Mouse (Mus musculus) midbrain, postnatal 0 days (tissue): ENCODE data around the gene Caml. TPM values are rescaled to one million over a fixed set of nuclear protein-coding genes. Genes with fewer than 3 reads are reported as not detected.
"Not testable (repeated sequence)": the region's sequence is repeated elsewhere in the genome, so short reads cannot be mapped to it uniquely, and the experiment has no call there.

ENCODE experiments used
- ATAC-seq: fragments of 200-750 bp; cut with Nextera tagmentation; 2 replicates; pipeline ENCODE4 v1.8.0; 2017; ENCODE audit warnings: moderate number of reproducible peaks, mild to moderate bottlenecking, moderate TSS enrichment, moderate library complexity; ENCODE audit not compliant: low FRiP score
- DNase-seq: peaks from one replicate; pipeline ENCODE4 v3.0.0-alpha.2; 2015; ENCODE audit warnings: low spot score
- H3K27ac ChIP-seq: fragments of 300-500 bp; sonication (generic); 2 replicates; pipeline ENCODE4 v1.5.1; 2014; ENCODE audit warnings: low read depth, mild to moderate bottlenecking, low read length, mixed read lengths
- H3K27me3 ChIP-seq: fragments of 300-500 bp; sonication (generic); 2 replicates; pipeline ENCODE4 v1.6.1; 2014; ENCODE audit warnings: low read length, control low read depth, mixed read lengths; ENCODE audit not compliant: insufficient read depth
- H3K36me3 ChIP-seq: fragments of 300-500 bp; sonication (generic); 2 replicates; pipeline ENCODE4 v1.6.1; 2014; ENCODE audit warnings: low read length, control low read depth, mixed read lengths; ENCODE audit not compliant: insufficient read depth
- H3K4me1 ChIP-seq: fragments of 300-500 bp; sonication (generic); 2 replicates; pipeline ENCODE4 v1.6.1; 2014; ENCODE audit warnings: mild to moderate bottlenecking, control low read depth, antibody characterized with exemption, low read length, mixed read lengths; ENCODE audit not compliant: insufficient read depth
- H3K4me2 ChIP-seq: fragments of 300-500 bp; sonication (generic); 2 replicates; pipeline ENCODE4 v1.6.1; 2014; ENCODE audit warnings: low read depth, mild to moderate bottlenecking, low read length, mixed read lengths; ENCODE audit not compliant: poor library complexity, severe bottlenecking
- H3K4me3 ChIP-seq: fragments of 300-500 bp; sonication (generic); 2 replicates; pipeline ENCODE4 v1.5.1; 2014; ENCODE audit warnings: low read depth, mild to moderate bottlenecking, low read length, moderate library complexity
- H3K9ac ChIP-seq: fragments of 300-500 bp; sonication (generic); replicated peaks from 2 replicates; pipeline ENCODE4 v1.6.1; 2014; ENCODE audit warnings: mild to moderate bottlenecking, low read length, moderate library complexity, mixed read lengths; ENCODE audit not compliant: poor library complexity, severe bottlenecking
- H3K9me3 ChIP-seq: fragments of 300-500 bp; sonication (generic); 2 replicates; pipeline ENCODE4 v1.6.1; 2016; ENCODE audit warnings: low read length, control low read depth
- CTCF ChIP-seq: IDR thresholded peaks from 2 replicates; pipeline ENCODE4 v1.5.1; 2016; ENCODE audit warnings: antibody characterized with exemption, mild to moderate bottlenecking
- WGBS: fragments of 180-500 bp; shearing (Covaris S2); extraction: QIAGEN DNeasy Blood & Tissue Kit; methylation state at CpG from one replicate; pipeline ENCODE4 v1.1.7; 2014; 5-methylcytosine and 5-hydroxymethylcytosine counted together
- polyA plus RNA-seq: library from polyadenylated mRNA; unstranded; fragments of >200 nt; fragmentation: Nextera tagmentation; extraction: Ambion mirVana; gene quantifications from 2 replicates; pipeline ENCODE4 v1.2.1, GENCODE M21; 2015
- total RNA-seq: library from RNA; depleted of rRNA; stranded (reverse); fragments of >200 nt; gene quantifications from 2 replicates; pipeline ENCODE4 v1.2.3, GENCODE M21; 2014

Gene Caml
- total and polyA plus RNA-seq, 2 experiments from 2014 or later, result 90.6 to 113 TPM

GRCm38 (mm10) chr13:55634639-55635127, 11.9 kb downstream of the Caml start, which contains the start of gene Ddx46:
Gene Ddx46, plus strand, starts transcription at chr13:55635027.
- Histone ChIP-seq H3K9me3 (no peaks in the 10 kb centered on the region), H3K9ac (peak within 1 kb of the TSS; percentile 93), H3K27me3 (no peaks in the 10 kb centered on the region), H3K4me2 (peak within 1 kb of the TSS; percentile 74), H3K27ac (peak within 1 kb of the TSS; percentile 78), H3K36me3 (peaks cover 21% of the 10 kb centered on the region), H3K4me3 (peak within 1 kb of the TSS; percentile 98), H3K4me1 (peaks cover 6% of the 10 kb centered on the region; the same call in 1 of the 2 replicates)
- 5% methylated on average over 30 of the region's 30 CpGs for WGBS
- ATAC-seq, result peak; percentile 90
- DNase-seq, result peak; percentile 93
- TF ChIP-seq CTCF, result peak; percentile 89

GRCm38 (mm10) chr13:55635146-55635571, 12.4 kb downstream of the Caml start:
- under 1% methylated on average over 37 of the region's 40 CpGs for WGBS
- peaks cover 6% of the 10 kb centered on the region; the same call in 1 of the 2 replicates for H3K4me1 ChIP-seq
- ATAC-seq (peak; percentile 74), DNase-seq (no peak)
- TF ChIP-seq CTCF, result no peak
- H3K9me3 ChIP-seq, result no peaks in the 10 kb centered on the region
- peak overlapping the region; percentile 74 for H3K4me2 ChIP-seq
- peaks cover 21% of the 10 kb centered on the region for H3K36me3 ChIP-seq
- H3K9ac ChIP-seq, result peak overlapping the region; percentile 93
- H3K27ac ChIP-seq, result peak overlapping the region; percentile 78
- H3K4me3 ChIP-seq, result peak overlapping the region; percentile 98
- H3K27me3 ChIP-seq, result no peaks in the 10 kb centered on the region

GRCm38 (mm10) chr13:55636185-55636983, 13.6 kb downstream of the Caml start:
- Histone ChIP-seq H3K4me2 (peak overlapping the region; percentile 74; the same call in 1 of the 2 replicates), H3K36me3 (peaks cover 23% of the 10 kb centered on the region), H3K4me1 (peaks cover 6% of the 10 kb centered on the region; the same call in 1 of the 2 replicates), H3K4me3 (no peak overlapping the region), H3K9ac (no peak overlapping the region), H3K9me3 (no peaks in the 10 kb centered on the region), H3K27me3 (no peaks in the 10 kb centered on the region), H3K27ac (no peak overlapping the region)
- DNase-seq (no peak), ATAC-seq (no peak)
- no peak for TF ChIP-seq CTCF
- WGBS, result 92% methylated on average over 14 of the region's 14 CpGs

- H3K27ac ChIP-seq, H3K4me1 ChIP-seq, H3K27me3 ChIP-seq, H3K4me3 ChIP-seq, ATAC-seq, H3K4me2 ChIP-seq, H3K9me3 ChIP-seq, H3K9ac ChIP-seq: not testable (repeated sequence)
- peak; percentile 73 for DNase-seq
- peaks cover 20% of the 10 kb centered on the region for H3K36me3 ChIP-seq
- WGBS, result 54% methylated on average over 8 of the region's 8 CpGs
- peak; percentile 84 for TF ChIP-seq CTCF
Observed at GRCm38 (mm10) chr13:55640480-55640879, 17.7 kb downstream of the Caml start.

- Histone ChIP-seq H3K4me2 (no peak overlapping the region), H3K9ac (no peak overlapping the region), H3K27me3 (no peaks in the 10 kb centered on the region), H3K4me3 (no peak overlapping the region), H3K9me3 (no peaks in the 10 kb centered on the region), H3K4me1 (no peaks in the 10 kb centered on the region), H3K27ac (no peak overlapping the region), H3K36me3 (peaks cover 54% of the 10 kb centered on the region)
- peak; percentile 65 for TF ChIP-seq CTCF
- WGBS, result 85% methylated on average over 2 of the region's 2 CpGs
- no peak for ATAC-seq
- DNase-seq, result peak; percentile 62
Observed at GRCm38 (mm10) chr13:55644525-55644924, 21.7 kb downstream of the Caml start.

GRCm38 (mm10) chr13:55650098-55650497, 27.3 kb downstream of the Caml start:
- 92% methylated on average over 12 of the region's 12 CpGs for WGBS
- peaks cover 89% of the 10 kb centered on the region for H3K36me3 ChIP-seq
- no peaks in the 10 kb centered on the region for H3K9me3 ChIP-seq
- no peak overlapping the region for H3K9ac ChIP-seq
- H3K27ac ChIP-seq, result no peak overlapping the region
- no peak overlapping the region for H3K4me2 ChIP-seq
- TF ChIP-seq CTCF, result peak; percentile 52
- DNase-seq (no peak), ATAC-seq (no peak)
- H3K4me1 ChIP-seq, result no peaks in the 10 kb centered on the region
- no peak overlapping the region for H3K4me3 ChIP-seq
- no peaks in the 10 kb centered on the region for H3K27me3 ChIP-seq
